Mouse (Mus musculus) CD4-positive helper T cell, adult 2 months (primary cell): ENCODE data around the gene Eid1.

Source experiments
- DNase-seq: peaks from one replicate; pipeline ENCODE4 v3.0.0-alpha.2; 2012; ENCODE audit warnings: low read depth, missing footprints, low spot score

Gene Eid1

DNA sequence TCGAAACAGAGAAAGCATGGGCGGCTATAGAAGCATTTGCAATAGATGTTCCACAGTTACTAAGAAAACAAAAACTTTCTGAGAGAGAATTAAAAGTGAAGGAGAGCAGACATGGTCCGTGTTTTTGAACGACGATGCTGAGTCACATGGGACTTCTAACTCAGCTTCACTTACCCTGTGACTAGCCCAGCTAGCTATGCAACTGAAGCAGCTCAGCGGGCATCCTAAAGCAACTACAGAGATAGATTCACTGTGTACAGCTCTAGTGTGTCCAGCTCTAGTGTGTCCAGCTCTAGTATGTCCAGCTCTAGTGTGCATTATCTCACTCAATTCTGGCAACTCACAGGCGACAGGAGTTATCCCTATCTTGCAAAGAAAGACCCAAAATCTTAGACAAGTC is 5.2 kb upstream of the Eid1 start:
- no peak for DNase-seq

DNA sequence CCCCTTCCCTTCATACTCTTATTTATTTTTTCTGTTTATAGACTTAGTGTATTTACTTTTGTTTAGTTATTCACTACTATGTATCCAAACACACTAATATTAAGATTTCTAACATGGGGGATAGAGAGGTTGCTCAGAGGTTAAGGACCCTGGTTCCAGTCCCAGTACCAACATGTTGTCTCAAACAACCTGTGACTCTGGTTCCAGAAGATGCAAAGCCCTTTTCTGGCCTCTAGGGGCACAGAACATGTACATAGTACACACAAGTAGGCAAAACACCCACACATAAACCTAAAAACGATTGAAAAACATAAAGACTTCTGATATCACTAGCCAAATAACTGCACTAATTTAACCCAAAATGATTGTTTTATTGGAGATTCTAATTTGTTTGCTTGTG is 2.0 kb upstream of the Eid1 start:
- peak; percentile 53 for DNase-seq

DNA sequence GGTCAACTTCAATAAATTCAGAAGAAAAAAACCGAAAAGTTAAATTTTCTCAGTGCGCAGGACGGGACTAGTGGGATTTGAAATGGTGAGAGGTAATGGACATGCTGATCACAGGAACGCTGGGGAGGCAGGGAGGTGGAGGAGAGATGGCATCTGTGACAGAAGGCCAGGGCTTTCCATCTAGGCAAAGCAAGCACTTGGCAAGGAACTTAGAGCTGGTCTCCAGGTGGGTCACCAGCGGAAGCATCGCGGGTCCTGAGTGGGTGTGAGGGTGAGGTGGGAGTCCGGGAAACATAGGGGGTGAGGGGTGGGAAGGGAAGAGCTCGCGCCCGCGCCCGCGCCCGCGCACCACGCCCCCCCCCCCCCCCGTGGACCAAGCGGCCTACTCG is 333 bp upstream of the Eid1 start:
- no peak for DNase-seq

DNA sequence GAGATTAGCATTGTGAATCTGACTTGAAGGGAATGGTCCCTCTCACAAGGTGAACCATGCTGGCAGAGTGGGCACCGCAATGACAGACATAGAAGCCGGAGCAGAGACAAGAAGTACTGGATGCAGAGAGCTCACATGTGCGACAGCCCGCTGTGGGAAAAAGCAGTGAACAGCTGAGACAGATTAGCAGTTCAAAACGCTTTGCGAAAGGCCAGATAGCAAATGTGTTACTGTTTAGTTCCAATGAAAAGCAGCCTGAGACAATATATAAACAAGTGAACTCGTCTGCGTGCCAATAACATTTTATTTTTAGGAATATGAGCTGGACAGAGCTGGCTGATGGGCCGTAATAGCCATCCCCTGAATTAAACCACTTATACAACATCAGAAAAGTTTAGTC is 8.9 kb downstream of the Eid1 start:
- no peak for DNase-seq

DNA sequence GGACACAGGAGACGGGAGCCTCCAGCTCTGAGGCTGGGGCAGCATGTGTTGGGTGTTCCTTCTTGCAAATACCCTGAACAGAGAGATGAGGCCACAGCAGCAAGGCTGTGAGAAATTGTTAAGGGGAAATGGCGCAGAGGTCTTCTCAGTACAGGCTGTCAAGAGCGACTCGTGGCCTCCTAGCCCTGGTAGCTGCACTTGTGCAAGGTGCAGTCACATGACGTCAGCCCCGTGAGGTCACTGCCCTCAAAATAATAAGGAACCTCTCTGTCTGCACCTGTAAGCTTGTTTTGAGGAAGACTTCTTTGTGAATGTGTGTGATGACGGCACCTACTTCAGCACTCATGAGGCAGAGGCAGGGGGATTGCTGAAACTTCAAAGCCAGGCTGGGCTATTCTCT is 11.0 kb downstream of the Eid1 start:
- DNase-seq: no peak

DNA sequence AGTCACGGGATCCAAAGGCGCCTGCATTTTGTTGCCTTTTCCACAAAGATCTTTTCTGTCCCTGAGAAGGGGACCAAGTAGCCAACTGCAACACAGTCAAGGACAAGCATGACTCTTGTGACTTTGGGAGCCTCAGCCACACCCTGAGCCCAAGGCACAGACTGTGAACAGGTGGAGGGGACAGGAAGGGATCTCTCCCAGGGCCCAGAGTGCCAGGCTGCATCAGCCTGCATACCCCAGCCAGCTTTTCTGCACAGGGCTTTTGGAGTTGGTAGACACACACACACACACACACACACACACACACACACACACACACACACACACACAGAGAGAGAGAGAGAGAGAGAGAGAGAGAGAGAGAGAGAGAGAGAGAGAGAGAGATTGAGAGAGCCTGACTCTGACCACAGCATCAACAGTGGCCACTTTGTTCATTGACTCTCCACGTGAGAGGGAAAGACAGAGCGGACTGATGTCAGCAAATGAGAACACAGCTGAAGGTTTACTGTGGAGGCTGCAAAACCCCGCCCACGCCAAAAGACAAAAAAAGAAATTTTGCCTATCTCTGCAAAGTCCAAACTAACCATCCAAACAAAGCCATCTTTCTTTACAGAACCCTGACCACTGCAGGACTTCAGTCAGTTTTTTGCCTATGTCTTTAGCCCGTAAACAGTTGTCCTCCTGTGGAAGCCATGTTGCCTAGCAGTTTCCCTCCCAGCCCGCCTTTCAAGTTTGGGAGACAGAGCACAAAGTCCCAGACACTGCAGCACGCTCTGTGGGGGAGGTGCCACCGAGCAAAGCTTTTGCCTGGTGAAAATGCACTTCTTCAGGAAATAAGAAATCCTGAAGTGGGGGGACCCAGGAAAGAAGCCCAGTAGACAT is 11.9 kb downstream of the Eid1 start:
- DNase-seq: no peak

DNA sequence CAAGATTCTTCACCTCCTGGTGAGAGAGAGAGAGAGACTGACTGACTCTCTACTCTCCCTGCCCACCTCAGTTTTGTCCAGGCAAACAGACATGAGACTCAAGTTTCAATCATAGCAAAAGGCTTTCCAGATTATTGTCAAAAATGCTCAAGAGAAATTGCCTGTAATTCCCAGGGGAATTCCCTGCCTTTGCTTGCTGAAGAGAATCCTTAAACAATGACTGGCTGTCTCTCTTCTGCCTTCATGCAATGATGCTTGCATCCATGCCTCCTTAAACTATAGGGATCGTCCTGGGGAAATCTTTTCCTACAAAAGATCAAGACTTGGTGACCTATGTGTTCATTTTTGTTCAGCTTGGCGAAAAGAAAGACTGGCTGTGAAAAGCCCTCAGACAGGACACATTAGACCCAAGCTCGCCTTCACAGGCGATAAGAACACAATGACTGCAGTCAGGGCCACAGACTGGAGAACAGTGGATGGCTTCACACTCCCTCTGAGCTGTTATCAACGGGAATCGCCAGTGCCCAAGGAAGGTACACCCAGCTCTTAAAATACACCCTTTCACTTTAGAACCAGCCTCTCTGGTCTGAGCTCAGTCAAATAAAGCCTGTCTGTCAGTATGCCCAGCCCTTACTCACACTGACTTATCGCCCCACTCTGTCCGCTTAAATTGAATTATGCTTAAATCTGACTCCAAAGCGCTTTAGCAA is 12.7 kb downstream of the Eid1 start:
- no peak for DNase-seq

DNA sequence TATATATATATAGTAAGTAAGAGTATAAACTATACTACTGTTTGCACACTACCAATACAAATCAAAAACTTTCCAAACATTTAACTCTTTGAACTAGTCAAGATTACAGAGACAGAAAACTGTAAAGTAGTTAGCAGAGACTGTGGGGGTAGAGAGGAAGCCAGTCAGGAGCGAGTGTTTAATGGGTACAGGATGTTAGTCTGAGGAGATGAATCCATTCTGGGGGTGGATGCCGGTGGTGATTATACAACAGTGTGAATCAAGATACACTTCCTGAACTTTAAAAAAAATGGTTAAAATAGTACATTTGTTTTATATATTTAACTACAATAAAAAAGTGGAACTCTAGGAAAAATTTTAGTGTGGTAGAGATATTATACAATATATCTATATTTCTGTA is 19.1 kb downstream of the Eid1 start:
- no peak for DNase-seq

DNA sequence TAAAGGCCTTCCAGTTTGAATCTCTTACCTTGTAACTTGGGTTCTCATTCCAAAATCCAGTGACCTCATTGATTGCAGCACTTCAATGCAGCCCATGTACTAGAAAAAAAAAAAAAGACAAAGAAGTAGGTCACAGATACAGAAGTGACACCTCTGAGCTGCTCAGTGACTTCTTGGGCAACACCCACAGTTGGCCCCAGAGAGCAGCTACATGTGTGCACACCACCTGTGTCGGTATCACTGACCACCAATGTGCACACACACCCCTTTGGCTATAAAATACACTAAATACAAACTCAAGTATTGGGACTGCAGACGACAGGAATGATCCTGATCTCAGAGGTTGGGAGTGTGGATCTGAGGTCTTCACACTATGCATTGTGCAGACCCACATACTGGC is 21.9 kb downstream of the Eid1 start:
- DNase-seq: no peak

DNA sequence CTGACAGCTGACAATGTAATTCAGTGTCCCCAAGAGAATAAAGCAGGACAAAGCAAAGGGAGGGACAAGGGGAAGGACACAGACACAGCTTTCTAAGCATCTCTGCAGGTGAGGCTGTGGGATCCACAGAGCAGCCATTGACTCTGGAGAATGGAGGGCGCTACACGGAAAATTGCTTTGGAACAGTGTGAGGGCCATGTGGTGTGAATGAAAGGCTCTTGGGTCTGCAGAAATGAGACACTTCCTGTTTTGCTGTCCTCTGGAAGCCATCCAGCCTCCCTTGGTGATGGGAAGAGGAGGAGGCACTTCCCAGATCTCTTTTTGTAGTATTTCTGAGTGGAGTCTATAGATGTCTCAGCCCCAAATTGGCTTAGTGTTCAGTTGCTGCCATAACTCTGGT is 23.3 kb downstream of the Eid1 start:
- DNase-seq: no peak

DNA sequence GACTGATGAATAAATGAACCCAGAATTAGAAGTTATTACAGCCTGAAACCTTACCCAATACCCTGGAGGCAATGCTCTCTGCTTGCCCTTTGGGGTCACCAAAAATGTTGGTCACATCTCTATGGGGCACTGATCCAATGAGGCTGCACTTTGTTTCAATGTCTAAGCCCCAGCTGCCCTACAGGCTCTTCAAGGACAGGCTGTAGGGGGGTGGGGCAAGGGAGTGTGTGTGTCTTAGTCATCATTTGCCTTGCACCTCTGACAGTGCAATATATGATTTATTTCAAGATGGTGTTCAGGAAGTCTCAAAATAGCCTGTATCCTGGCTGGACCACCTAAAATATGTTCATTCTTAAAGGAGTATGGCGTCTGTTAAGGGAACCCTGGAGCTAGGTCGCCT is 28.7 kb downstream of the Eid1 start:
- no peak for DNase-seq

DNA sequence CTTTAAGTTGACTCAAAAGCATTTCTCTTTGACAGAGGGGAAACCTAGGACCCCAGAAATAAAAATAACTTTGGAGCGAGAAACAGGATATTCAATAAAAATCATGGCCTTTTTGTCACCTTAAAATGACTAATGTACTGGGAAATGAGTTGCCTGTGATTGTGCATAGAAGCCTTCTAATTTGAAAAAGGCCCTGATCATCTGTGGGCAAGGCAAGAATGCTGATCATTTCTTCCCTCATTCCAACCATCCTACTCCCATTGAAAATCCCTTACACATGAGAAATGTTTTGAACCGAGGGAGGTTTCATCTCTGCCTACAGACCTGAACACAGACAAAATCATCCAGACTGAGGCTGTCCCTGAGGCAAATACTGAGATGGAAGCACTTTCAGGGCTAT is 30.0 kb downstream of the Eid1 start:
- no peak for DNase-seq

DNA sequence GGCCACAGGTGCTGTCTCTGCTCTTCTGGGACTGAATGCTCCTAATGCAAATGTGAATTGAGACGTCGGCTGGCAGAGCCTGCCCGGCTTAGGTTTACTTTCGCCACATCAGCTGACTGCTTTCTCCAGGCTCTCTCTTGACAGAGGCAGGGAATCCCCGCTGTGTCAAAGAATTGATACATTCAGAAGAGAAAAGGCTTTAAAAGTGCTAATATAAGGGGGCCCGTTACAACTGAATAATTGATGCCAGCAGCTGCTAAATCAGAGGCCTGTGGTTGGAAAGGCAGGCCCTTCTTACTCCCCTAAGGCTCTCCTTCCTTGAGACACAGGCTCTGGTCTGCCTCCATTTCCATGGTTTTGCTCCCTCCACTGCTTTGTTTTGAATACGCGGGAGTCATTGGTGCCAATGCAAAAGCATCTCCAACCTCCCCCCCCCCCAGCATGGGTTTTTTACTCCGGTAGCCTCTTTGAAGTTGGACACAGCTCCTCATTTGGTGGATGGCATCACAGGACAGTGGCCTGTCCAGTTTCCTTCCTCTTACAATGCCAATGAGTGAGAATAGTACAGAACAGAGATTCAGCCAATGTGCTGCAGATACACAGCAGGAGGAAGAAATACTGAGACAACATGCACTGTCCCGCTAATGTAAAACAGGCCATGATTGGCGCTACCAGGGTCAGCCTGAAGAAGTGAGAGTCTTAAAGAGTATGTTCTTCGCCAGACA is 32.2 kb downstream of the Eid1 start:
- DNase-seq: no peak

DNA sequence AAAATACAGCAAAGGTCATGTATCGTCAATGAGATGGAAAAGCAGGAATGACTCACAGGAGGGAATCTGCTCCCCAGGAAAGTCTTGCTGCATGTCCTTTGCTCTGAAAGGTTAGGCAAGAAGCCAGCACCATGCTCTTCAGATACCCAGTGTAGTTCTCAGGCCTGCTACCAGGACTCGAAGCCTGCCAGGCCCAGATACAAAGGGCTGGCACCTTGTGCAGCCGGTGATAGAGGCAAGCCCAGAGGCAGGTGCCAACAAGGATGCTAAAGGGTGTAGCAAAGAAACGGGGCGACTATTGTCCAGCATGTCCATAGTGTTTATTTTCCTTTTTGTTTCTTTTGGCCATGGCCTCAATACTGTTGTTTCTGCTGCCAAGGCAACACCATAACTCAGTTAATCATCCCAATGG is 33.6 kb downstream of the Eid1 start:
- DNase-seq: no peak

DNA sequence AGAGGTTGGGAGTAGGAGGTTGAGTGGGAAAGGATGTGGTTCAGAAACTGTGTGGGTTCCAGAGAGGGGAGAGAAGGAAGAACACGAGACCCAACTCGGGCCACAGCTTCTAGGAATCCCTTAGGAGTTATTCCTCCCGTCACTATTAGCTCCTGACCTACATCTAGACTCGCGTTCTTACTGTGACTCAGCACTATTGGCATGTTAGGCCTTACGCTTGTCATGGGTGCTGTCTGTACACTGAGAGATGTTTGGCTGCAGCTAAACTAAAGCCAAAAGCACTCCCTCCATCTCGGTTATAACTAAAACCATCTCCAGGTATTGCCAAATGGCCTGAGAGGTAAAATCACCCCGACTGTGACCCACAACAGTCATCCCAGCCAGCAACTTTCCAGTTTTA is 43.7 kb downstream of the Eid1 start:
- no peak for DNase-seq

DNA sequence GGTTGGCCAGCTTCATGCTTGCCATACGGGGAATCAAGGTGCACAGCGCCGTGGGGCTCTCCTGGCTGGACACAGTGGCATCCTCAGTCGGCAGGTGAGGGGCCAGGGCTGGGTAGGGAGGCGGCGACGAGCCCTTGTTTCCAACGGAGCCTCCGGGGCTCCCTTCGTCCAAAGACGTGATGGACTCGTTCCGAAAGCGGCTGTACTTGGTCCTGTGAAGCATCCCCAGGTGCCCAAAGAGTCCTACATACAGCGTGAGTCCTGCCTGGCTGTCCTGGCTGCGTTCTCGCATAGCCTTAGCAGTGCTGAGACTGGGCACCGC is 50.2 kb downstream of the Eid1 start:
- DNase-seq: no peak

DNA sequence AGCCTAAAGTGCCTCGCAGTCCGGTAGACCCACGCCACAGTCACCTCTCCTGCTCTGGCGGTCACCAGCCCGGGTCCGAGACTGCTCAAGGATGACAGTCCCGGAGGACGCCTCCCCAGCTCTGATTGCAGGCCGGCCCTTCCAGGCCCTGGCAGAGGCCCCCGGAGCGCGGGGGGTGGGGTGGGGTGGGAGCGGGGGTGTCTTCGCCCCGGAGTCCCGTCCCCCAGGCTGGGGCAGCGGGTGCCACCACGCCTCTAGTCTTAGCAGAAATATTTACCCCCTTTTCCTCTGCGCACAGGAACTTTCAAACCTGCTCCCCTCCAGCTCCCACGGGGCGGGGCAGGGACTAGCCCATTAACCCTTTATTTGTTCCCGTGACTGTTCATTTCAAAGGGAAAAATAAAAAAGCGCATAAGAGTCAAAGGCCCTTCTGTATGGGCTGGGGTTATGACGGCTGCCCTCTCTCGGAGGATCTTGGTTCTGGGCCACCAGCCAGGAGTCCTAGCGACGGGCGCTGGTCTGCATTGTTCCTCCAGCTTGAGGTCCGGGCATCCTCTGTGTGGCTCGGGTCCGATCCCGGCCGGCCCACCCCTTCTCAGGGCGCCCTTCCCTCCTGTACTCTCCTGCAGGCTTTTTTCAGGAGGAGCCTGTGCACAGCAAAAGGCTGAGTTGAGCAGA is 50.7 kb downstream of the Eid1 start:
- peak; percentile 37 for DNase-seq

DNA sequence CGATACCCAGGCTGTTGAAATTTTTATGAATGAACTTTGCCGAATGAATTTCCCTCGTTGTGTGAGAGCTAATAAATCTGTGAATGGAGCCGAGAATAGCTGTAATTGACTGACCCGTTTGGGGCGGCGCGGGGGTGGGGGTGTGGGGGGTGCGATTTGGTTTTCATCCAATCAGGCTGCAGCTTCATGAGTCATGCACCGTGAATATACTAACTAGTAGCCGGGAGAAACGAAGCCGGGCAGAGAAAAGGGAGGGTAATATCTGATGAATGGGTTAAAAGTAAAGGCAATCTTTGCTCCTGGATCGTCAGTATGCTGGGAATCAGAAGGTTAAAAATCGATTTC is 51.2 kb downstream of the Eid1 start, which contains the start of gene Shc4:
TSS of gene Shc4 (minus strand) at position 63 of the 345 bp plus-strand sequence.
- DNase-seq: no peak
